Mouse (Mus musculus) ES-Bruce4 (cell line): ENCODE measurements at regions not wholly inside any gene's neighbourhood (a gene's known extent, or its start where the extent isn't known, plus 50 kb on each side); places are given as distances from the start of the nearest gene placed in this dataset.
"Not testable (repeated sequence)": the region's sequence is repeated elsewhere in the genome, so short reads cannot be mapped to it uniquely, and the experiment has no call there.

ENCODE experiments used
- H3K27ac ChIP-seq: 2 replicates; pipeline ENCODE4 v1.5.1; 2012; ENCODE audit warnings: low read length, inconsistent platforms; ENCODE audit not compliant: insufficient read depth
- H3K27me3 ChIP-seq: 2 replicates; pipeline ENCODE4 v1.6.1; 2012; ENCODE audit warnings: mild to moderate bottlenecking, low read length, inconsistent platforms; ENCODE audit not compliant: control insufficient read depth, poor library complexity, insufficient read depth, severe bottlenecking
- H3K36me3 ChIP-seq: 2 replicates; pipeline ENCODE4 v1.6.1; 2012; ENCODE audit warnings: inconsistent platforms, mild to moderate bottlenecking, low read length, moderate library complexity; ENCODE audit not compliant: control insufficient read depth, poor library complexity, insufficient read depth, severe bottlenecking
- H3K4me1 ChIP-seq: one replicate; pipeline ENCODE4 v1.8.1; 2011; ENCODE audit warnings: low read length; ENCODE audit not compliant: control insufficient read depth, insufficient read depth
- H3K4me3 ChIP-seq: 2 replicates; pipeline ENCODE4 v1.5.1; 2011; ENCODE audit warnings: low read depth, mild to moderate bottlenecking, low read length
- H3K9ac ChIP-seq: 2 replicates; pipeline ENCODE4 v1.6.1; 2012; ENCODE audit warnings: low read depth, mild to moderate bottlenecking, inconsistent platforms; ENCODE audit not compliant: poor library complexity, severe bottlenecking
- H3K9me3 ChIP-seq: replicated peaks from 2 replicates; pipeline ENCODE4 v1.6.1; 2012; ENCODE audit warnings: mild to moderate bottlenecking, low read length, inconsistent platforms; ENCODE audit not compliant: control insufficient read depth, poor library complexity, insufficient read depth, severe bottlenecking
- CTCF ChIP-seq: IDR thresholded peaks from one replicate; pipeline ENCODE4 v1.8.1; 2011; ENCODE audit warnings: low read depth, low read length
- EP300 ChIP-seq: IDR thresholded peaks from 2 replicates; pipeline ENCODE4 v1.6.1; 2011; ENCODE audit warnings: low read depth, low read length; ENCODE audit not compliant: insufficient read depth
- POLR2A ChIP-seq: IDR thresholded peaks from one replicate; pipeline ENCODE4 v1.8.1; 2011; ENCODE audit warnings: low read length; ENCODE audit not compliant: insufficient read depth

DNA sequence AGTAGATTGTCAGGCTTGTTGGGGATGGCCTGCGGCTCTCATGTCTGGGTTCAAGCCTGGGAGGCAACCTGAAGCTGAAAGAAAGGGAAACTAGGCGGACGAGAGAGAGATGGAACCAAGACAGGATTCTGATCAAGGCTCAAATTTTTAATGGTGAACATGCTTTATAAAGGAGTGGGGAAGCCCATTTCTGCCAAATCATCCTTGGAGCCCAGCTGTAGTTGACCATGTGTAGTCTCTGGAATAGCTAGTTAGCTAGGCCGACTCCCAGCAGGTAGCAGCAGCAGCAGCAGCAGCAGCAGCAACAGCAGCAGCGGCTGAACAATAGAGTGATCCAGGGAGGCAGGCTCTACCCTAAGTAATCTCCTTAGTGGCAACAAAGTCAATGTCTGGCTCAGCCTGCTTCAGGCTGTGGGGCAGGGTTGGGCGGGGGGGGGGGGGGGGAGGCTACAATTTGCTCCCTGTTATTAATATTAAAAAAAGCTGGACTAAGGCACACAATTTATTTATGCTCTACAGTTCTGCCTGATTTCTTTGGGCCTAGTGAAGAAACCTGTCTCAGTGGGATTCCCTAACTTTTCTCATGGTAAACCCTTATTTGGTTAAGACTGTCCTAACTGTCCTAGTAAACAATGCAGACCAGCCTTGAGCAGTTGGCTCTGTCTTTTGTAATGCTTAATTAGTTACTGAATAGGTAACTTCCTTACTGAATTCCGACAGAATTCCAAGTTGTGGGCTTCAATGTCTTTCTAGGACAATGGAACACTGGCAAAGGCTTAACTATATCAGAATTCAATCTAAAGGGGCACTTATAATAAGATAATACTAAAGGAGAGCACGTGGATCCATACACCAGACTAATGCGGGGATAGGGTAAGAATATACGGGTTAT is 875.7 kb upstream of the Gm38303 start:
- not testable (repeated sequence) for H3K9me3 ChIP-seq, H3K4me1 ChIP-seq, H3K27me3 ChIP-seq, H3K36me3 ChIP-seq, H3K4me3 ChIP-seq
- TF ChIP-seq EP300 = peak; percentile 95
- Histone ChIP-seq H3K27ac (peak overlapping the region; percentile 100), H3K9ac (peak overlapping the region; percentile 81)

DNA sequence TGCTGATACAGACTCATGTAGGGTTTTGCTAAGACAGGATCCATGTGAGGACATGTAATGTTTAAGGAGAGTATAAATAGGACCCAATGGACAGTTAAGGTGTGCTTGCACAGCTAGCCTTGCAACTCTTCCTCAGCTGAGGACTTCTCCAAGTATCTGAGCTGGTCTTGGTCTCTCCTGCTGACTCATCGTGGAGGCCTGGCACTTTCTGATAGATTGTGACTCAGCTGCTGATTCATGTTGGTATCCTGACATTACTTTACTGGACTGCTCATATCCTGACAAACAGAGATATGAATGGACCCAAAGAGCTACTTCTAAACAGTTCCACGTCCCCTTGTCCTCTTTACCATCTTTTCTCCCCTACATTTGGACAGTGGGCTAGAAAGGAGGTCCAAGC is 838.5 kb upstream of the Gm38303 start:
- no peaks in the 10 kb centered on the region for H3K9me3 ChIP-seq
- H3K9ac ChIP-seq = no peak overlapping the region
- H3K4me1 ChIP-seq = no peaks in the 10 kb centered on the region
- no peaks in the 10 kb centered on the region for H3K27me3 ChIP-seq
- H3K4me3 ChIP-seq = no peak overlapping the region
- H3K27ac ChIP-seq = no peak overlapping the region
- no peak for TF ChIP-seq EP300
- no peak for TF ChIP-seq CTCF
- no peak for TF ChIP-seq POLR2A
- H3K36me3 ChIP-seq = no peaks in the 10 kb centered on the region

DNA sequence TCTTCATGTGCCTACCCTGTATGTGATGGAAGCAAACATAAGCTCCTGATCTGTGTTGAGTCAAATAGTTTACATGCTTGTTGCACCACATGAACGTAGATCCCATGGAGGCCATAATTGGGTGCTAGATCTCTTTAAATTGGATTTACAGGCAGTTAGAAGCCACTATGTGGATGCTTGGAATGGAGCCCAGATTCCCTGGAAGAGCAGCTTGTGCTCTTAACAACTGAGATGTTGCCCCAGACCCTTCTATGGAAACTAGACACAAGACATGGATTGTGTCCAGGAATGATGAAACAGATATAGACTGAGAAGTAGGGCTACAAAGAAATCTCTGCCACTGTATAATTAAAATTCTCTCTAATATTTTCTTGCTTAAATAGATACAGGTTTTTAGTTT is 819.9 kb upstream of the Gm38303 start:
- no peaks in the 10 kb centered on the region for H3K27me3 ChIP-seq
- no peaks in the 10 kb centered on the region for H3K4me1 ChIP-seq
- H3K36me3 ChIP-seq = no peaks in the 10 kb centered on the region
- no peak overlapping the region for H3K9ac ChIP-seq
- no peaks in the 10 kb centered on the region for H3K9me3 ChIP-seq
- no peak overlapping the region for H3K27ac ChIP-seq
- H3K4me3 ChIP-seq = no peak overlapping the region
- TF ChIP-seq POLR2A (no peak), CTCF (no peak), EP300 (no peak)
